Mouse (Mus musculus) ES-CJ7 (cell line): ENCODE results near the gene Rdh16.
"Not testable (repeated sequence)": the region's sequence is repeated elsewhere in the genome, so short reads cannot be mapped to it uniquely, and the experiment has no call there.

Experiments used
- DNase-seq: peaks from one replicate; pipeline ENCODE4 v3.0.0; 2011; ENCODE audit warnings: low read depth, low spot score

The Rdh16 gene

GRCm38 (mm10) chr10:127800891-127801290, at the start of gene Rdh16:
Gene Rdh16, plus strand, starts transcription at chr10:127801152.
- no peak for DNase-seq

DNA sequence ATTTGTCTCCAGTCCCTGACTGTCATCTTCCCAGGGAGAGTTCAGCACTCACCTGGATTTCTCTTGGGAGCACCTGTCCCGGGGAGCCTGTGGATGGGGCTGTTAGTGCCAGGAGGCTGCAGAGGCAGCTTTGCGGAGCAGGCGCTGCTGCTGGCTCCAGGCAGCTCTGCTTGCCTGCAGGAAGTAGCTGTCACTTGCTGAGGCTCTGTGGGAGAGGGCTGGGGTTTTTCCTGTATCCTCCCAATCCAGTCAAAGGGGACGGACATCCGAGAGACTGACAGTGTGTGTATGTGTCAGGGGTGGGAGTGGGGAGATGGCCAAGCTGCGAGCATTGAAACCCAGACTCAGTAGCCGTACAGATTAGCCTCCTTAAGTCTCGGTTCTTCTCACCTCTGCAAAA, 49.4 kb upstream of the Rdh16 start, which contains the start of gene Gpr182:
TSS of gene Gpr182 (minus strand) at position 185 of the 400 bp plus-strand sequence.
- no peak for DNase-seq

GRCm38 (mm10) chr10:127754566-127755166, 46.3 kb upstream of the Rdh16 start:
- DNase-seq: no peak

GRCm38 (mm10) chr10:127755246-127755645, 45.7 kb upstream of the Rdh16 start:
- DNase-seq: no peak

- no peak for DNase-seq
These were observed 45.0 kb upstream of the Rdh16 start for GRCm38 (mm10) chr10:127755770-127756468.

GRCm38 (mm10) chr10:127759181-127760110, 41.5 kb upstream of the Rdh16 start, which contains the start of the genes Rdh1 and Rdh16f1:
Gene Rdh1, plus strand, starts transcription at chr10:127759721.
Gene Rdh16f1, plus strand, starts transcription at chr10:127759787.
- no peak for DNase-seq

GRCm38 (mm10) chr10:127762926-127763325, 38.0 kb upstream of the Rdh16 start:
- DNase-seq: not testable (repeated sequence)

GRCm38 (mm10) chr10:127763914-127764680, 36.9 kb upstream of the Rdh16 start:
- DNase-seq: no peak

- DNase-seq: no peak
These were observed 34.4 kb upstream of the Rdh16 start for GRCm38 (mm10) chr10:127766564-127766963.

DNA sequence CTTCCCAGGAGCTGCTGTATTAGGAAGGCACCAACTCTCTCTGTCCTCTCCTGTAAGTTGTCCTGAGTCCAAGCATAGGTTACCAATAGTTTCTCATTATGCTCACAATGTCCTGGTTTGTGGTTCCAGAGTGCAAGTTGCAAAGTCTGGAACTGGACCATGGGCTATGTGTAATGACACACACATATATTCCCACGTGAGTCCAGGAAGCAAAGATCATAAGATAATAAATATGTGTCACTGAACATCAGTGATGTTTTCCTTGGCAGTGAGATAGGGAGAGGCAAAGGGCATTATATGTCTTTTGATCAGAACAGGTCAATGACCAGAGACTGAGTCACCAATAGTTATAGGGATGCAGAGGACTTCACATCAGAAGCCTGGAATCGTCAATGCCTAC, 24.9 kb upstream of the Rdh16 start, which contains the start of gene Rdh9:
TSS of gene Rdh9 (plus strand) at position 376 of the 400 bp plus-strand sequence.
- DNase-seq: no peak

DNA sequence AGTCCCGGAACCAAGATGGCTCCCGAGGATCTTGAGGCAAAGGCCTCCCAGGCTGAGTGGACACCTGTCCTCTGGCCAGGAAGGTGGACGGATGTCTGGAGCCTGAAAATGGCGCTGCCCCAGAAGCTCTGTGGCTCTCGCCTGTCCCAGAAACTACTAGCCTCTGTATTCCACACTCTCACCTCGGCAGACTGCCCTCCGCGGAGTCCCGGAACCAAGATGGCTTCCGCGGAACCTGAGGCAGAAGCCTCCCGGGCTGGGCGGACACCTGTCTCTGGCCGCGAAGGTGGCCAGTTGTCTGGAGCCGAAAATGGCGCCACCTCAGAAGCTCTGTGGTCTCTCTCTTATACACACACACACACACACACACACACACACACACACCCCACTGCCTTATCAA, 18.6 kb upstream of the Rdh16 start:
- DNase-seq: not testable (repeated sequence)

DNA sequence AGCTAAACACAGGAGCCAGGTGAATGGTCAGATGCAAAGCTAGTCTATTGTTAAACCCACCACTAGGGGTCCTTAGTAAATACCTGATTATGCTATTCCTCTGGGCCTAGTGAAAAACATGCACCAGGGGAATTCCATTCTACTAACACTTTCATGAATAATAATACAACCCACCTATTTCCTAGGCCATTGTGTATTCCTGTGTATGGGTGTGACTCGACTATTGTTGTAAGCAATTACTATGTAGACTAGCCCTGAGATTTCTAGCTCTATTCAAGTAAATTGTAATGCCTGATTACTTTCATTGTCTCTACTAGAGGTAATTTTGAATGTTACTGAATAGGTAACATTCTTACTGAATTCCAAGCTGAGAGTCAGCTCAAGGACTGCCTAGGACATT, 15.5 kb upstream of the Rdh16 start:
- DNase-seq: peak; percentile 31

DNA sequence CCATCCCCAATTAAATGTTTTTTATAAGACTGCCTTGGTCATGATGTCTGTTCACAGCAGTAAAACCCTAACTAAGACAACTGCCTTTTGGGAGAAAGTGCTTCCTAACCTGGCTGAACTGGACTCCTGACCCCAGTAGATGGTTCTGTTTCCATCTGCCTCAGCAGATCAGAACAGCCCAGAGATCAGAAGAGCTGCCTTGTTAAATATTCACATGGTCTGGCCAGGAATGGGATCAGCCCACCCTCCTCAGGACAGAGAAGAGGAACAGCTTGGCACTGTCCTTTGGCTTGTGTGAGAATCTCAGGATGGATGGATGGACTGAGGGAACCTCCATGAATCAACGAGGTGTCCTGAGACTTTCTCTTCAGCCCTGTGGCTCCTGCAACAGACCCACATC, 1.7 kb upstream of the Rdh16 start:
- no peak for DNase-seq

- no peak for DNase-seq
These were observed 660 bp downstream of the Rdh16 start for GRCm38 (mm10) chr10:127801612-127802011.

DNA sequence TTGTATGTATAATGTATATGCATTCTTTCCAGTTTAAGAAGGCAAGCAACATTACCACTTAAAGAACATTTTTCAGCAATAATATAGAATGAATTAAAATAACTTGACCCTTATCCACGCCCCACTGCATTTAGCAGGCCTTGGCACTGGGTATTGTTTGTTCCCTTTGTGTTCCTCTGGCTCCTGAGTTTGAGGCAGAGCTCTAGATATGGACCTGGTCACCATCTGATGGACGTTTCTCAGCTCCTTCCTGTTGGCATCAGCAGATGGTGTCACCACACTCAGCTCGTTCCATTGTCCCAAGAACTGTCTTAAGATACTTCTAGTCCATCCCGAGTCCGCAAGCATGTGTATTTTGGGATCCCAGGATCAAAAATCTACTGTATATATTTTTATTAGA, 1.3 kb downstream of the Rdh16 start:
- no peak for DNase-seq

GRCm38 (mm10) chr10:127804416-127804815, 3.5 kb downstream of the Rdh16 start:
- DNase-seq: no peak

GRCm38 (mm10) chr10:127815888-127816287, 14.9 kb downstream of the Rdh16 start:
- no peak for DNase-seq

GRCm38 (mm10) chr10:127817268-127817910, 16.4 kb downstream of the Rdh16 start:
- DNase-seq: not testable (repeated sequence)

DNA sequence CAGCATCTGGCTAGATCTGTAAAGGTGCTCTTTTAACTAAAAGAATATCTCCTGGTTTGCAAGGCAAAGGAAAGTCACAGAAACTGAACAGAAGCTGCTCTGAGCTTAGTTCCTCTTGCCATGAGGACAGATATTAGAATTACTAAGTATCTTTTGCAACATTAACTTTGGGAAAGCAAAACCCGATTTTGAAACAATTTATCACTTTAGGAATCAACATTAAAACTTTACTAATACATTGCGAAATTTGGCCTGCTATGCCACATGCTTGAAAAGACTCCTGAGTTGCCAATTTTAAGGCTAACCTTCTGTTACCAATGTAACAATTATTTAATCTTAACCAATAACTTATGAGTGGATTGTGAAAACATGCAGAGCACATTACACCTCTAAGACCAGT, 20.9 kb downstream of the Rdh16 start:
- not testable (repeated sequence) for DNase-seq

DNA sequence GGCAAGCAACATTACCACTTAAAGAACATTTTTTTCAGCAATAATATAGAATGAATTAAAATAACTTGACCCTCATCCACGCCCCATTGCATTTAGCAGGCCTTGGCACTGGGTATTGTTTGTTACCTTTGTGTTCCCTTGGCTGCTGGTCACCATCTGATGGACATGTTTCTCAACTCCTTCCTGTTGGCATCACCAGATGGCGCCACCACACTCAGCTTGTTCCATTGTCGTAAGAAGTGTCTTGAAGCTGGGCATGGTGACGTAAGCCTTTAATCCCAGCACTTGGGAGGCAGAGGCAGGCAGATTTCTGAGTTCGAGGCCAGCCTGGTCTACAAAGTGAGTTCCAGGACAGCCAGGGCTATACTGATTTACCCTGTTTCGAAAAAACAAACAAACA, 24.4 kb downstream of the Rdh16 start:
- DNase-seq: peak; percentile 80

DNA sequence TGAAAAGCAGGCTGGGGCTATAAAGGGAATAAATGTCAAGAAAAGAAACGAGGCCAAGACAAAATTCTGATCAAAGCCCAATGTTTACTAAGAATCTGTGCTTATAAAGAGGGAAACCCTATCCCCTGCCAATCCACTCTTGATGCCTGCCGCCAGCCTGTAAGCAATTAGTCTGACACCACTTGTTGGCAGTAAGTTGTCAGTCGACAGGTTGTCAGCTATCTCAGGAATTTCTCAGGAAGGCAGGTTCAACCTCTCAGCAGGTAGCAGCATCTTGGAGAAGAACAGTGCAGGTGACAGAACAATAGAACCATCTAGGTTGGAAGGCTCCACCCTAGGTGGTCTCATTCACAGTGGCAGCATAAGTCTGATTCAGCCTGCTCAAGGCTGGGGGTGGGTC, 28.2 kb downstream of the Rdh16 start:
- DNase-seq: peak; percentile 51
